Mouse (Mus musculus) forebrain, embryonic 16.5 days (tissue): Measurements from ENCODE around the gene Farsb. TPM values are rescaled to one million over a fixed set of nuclear protein-coding genes. Genes with fewer than 3 reads are reported as not detected.

Experiments used
- ATAC-seq: fragments of 200-750 bp; cut with Nextera tagmentation; 2 replicates; pipeline ENCODE4 v1.8.0; 2017; ENCODE audit warnings: mild to moderate bottlenecking, moderate library complexity
- H3K27ac ChIP-seq: fragments of 300-500 bp; sonication (generic); 2 replicates; pipeline ENCODE4 v1.5.1; 2014; ENCODE audit warnings: low read length, control low read depth
- H3K27me3 ChIP-seq: fragments of 300-500 bp; sonication (generic); replicated peaks from 2 replicates; pipeline ENCODE4 v1.6.1; 2014; ENCODE audit warnings: low read length; ENCODE audit not compliant: control insufficient read depth, insufficient read depth
- H3K36me3 ChIP-seq: fragments of 300-500 bp; sonication (generic); 2 replicates; pipeline ENCODE4 v1.6.1; 2014; ENCODE audit not compliant: control insufficient read depth, insufficient read depth
- H3K4me1 ChIP-seq: fragments of 300-500 bp; sonication (generic); replicated peaks from 2 replicates; pipeline ENCODE4 v1.6.1; 2014; ENCODE audit warnings: low read length; ENCODE audit not compliant: control insufficient read depth, insufficient read depth
- H3K4me2 ChIP-seq: fragments of 300-500 bp; sonication (generic); 2 replicates; pipeline ENCODE4 v1.6.1; 2014; ENCODE audit warnings: mild to moderate bottlenecking, low read length, control low read depth
- H3K4me3 ChIP-seq: fragments of 300-500 bp; sonication (generic); replicated peaks from 2 replicates; pipeline ENCODE4 v1.5.1; 2014; ENCODE audit warnings: mild to moderate bottlenecking, low read length, control low read depth
- H3K9ac ChIP-seq: fragments of 300-500 bp; sonication (generic); replicated peaks from 2 replicates; pipeline ENCODE4 v1.6.1; 2014; ENCODE audit warnings: low read depth, low read length, control low read depth
- H3K9me3 ChIP-seq: fragments of 300-500 bp; sonication (generic); 2 replicates; pipeline ENCODE4 v1.6.1; 2016; ENCODE audit warnings: low read length; ENCODE audit not compliant: control insufficient read depth
- WGBS: fragments of 180-500 bp; shearing (Covaris S2); extraction: QIAGEN DNeasy Blood & Tissue Kit; methylation state at CpG from one replicate; pipeline ENCODE4 v1.1.7; 2014; 5-methylcytosine and 5-hydroxymethylcytosine counted together
- polyA plus RNA-seq: library from polyadenylated mRNA; unstranded; fragments of >200 nt; fragmentation: Nextera tagmentation; extraction: Ambion mirVana; gene quantifications from 2 replicates; pipeline ENCODE4 v1.2.1, GENCODE M21; 2015

The Farsb gene
- polyA plus RNA-seq, 1 experiment from 2014 or later: 168 TPM

GRCm38 (mm10) chr1:78419593-78419992 lies 69.1 kb downstream of the Farsb start:
- ATAC-seq: peak; percentile 65; the same call in 1 of the 2 replicates
- no peaks in the 10 kb centered on the region for H3K4me1 ChIP-seq
- no peak overlapping the region for H3K4me2 ChIP-seq
- H3K27me3 ChIP-seq: 0 out of 2 replicates have a peak, but pooled peaks cover 4% of the 10 kb centered on the region
- no peak overlapping the region for H3K4me3 ChIP-seq
- 45% methylated on average over 4 of the region's 4 CpGs for WGBS
- H3K9ac ChIP-seq: no peak overlapping the region
- no peak overlapping the region for H3K27ac ChIP-seq
- no peaks in the 10 kb centered on the region for H3K9me3 ChIP-seq
- H3K36me3 ChIP-seq: no peaks in the 10 kb centered on the region

GRCm38 (mm10) chr1:78417154-78417911 lies 71.4 kb downstream of the Farsb start:
- H3K36me3 ChIP-seq: no peaks in the 10 kb centered on the region
- WGBS: 94% methylated on average over 9 of the region's 9 CpGs
- H3K4me3 ChIP-seq: no peak overlapping the region
- no peak overlapping the region for H3K4me2 ChIP-seq
- ATAC-seq: no peak
- no peak overlapping the region for H3K9ac ChIP-seq
- no peaks in the 10 kb centered on the region for H3K4me1 ChIP-seq
- no peak overlapping the region for H3K27ac ChIP-seq
- H3K9me3 ChIP-seq: no peaks in the 10 kb centered on the region
- no peaks in the 10 kb centered on the region for H3K27me3 ChIP-seq

- Histone ChIP-seq H3K9ac (no peak overlapping the region), H3K4me2 (no peak overlapping the region), H3K27ac (no peak overlapping the region), H3K27me3 (no peaks in the 10 kb centered on the region), H3K36me3 (no peaks in the 10 kb centered on the region), H3K9me3 (no peaks in the 10 kb centered on the region), H3K4me3 (no peak overlapping the region), H3K4me1 (no peaks in the 10 kb centered on the region)
- WGBS: 91% methylated on average over 5 of the region's 5 CpGs
- no peak for ATAC-seq
Measured at GRCm38 (mm10) chr1:78414421-78414820, 74.3 kb downstream of the Farsb start.

- no peak overlapping the region for H3K4me2 ChIP-seq
- no peak overlapping the region for H3K27ac ChIP-seq
- H3K4me3 ChIP-seq: no peak overlapping the region
- no peaks in the 10 kb centered on the region for H3K27me3 ChIP-seq
- no peak for ATAC-seq
- WGBS: 38% methylated on average over 7 of the region's 7 CpGs
- H3K9ac ChIP-seq: no peak overlapping the region
- H3K9me3 ChIP-seq: no peaks in the 10 kb centered on the region
- H3K4me1 ChIP-seq: no peaks in the 10 kb centered on the region
- H3K36me3 ChIP-seq: no peaks in the 10 kb centered on the region
Measured at GRCm38 (mm10) chr1:78412668-78413067, 76.0 kb downstream of the Farsb start.

- H3K9ac ChIP-seq: no peak overlapping the region
- H3K4me3 ChIP-seq: no peak overlapping the region
- no peak overlapping the region for H3K4me2 ChIP-seq
- H3K36me3 ChIP-seq: no peaks in the 10 kb centered on the region
- no peaks in the 10 kb centered on the region for H3K4me1 ChIP-seq
- no peak overlapping the region for H3K27ac ChIP-seq
- WGBS: 87% methylated on average over 2 of the region's 2 CpGs
- H3K27me3 ChIP-seq: no peaks in the 10 kb centered on the region
- ATAC-seq: no peak
- H3K9me3 ChIP-seq: no peaks in the 10 kb centered on the region
Measured at GRCm38 (mm10) chr1:78409396-78409795, 79.3 kb downstream of the Farsb start.

- no peaks in the 10 kb centered on the region for H3K36me3 ChIP-seq
- 97% methylated on average over 4 of the region's 4 CpGs for WGBS
- H3K4me1 ChIP-seq: no peaks in the 10 kb centered on the region
- H3K4me2 ChIP-seq: no peak overlapping the region
- H3K27me3 ChIP-seq: no peaks in the 10 kb centered on the region
- H3K9ac ChIP-seq: no peak overlapping the region
- H3K4me3 ChIP-seq: no peak overlapping the region
- no peak overlapping the region for H3K27ac ChIP-seq
- H3K9me3 ChIP-seq: no peaks in the 10 kb centered on the region
- no peak for ATAC-seq
Measured at GRCm38 (mm10) chr1:78401413-78401812, 87.3 kb downstream of the Farsb start.

GRCm38 (mm10) chr1:78399755-78400154 lies 88.9 kb downstream of the Farsb start:
- whole genome bisulfite sequencing: 83% methylated on average over 3 of the region's 3 CpGs

GRCm38 (mm10) chr1:78396320-78396913 lies 92.3 kb downstream of the Farsb start:
- 41% methylated on average over 8 of the region's 8 CpGs for WGBS
- no peak for ATAC-seq

More at GRCm38 (mm10) chr1:78399755-78400154, 88.9 kb downstream of the Farsb start:
- H3K27me3 ChIP-seq: no peaks in the 10 kb centered on the region
- no peak overlapping the region for H3K4me3 ChIP-seq
- no peaks in the 10 kb centered on the region for H3K4me1 ChIP-seq
- no peak overlapping the region for H3K27ac ChIP-seq
- H3K9me3 ChIP-seq: no peaks in the 10 kb centered on the region
- no peak for ATAC-seq
- no peaks in the 10 kb centered on the region for H3K36me3 ChIP-seq
- H3K4me2 ChIP-seq: no peak overlapping the region
- H3K9ac ChIP-seq: no peak overlapping the region

GRCm38 (mm10) chr1:78395737-78396136 lies 93.0 kb downstream of the Farsb start:
- no peak overlapping the region for H3K27ac ChIP-seq
- no peaks in the 10 kb centered on the region for H3K36me3 ChIP-seq
- no peak for ATAC-seq
- 46% methylated on average over 6 of the region's 6 CpGs for WGBS
- no peak overlapping the region for H3K4me2 ChIP-seq
- no peaks in the 10 kb centered on the region for H3K27me3 ChIP-seq
- no peaks in the 10 kb centered on the region for H3K9me3 ChIP-seq
- H3K4me3 ChIP-seq: no peak overlapping the region
- H3K9ac ChIP-seq: no peak overlapping the region
- H3K4me1 ChIP-seq: no peaks in the 10 kb centered on the region

More at GRCm38 (mm10) chr1:78396320-78396913, 92.3 kb downstream of the Farsb start:
- Histone ChIP-seq H3K9me3 (no peaks in the 10 kb centered on the region), H3K36me3 (no peaks in the 10 kb centered on the region), H3K4me3 (no peak overlapping the region), H3K4me1 (no peaks in the 10 kb centered on the region), H3K27me3 (no peaks in the 10 kb centered on the region), H3K9ac (no peak overlapping the region), H3K4me2 (no peak overlapping the region), H3K27ac (no peak overlapping the region)
